Mouse (Mus musculus): ENCODE results near the gene Coro2b. TPM values are rescaled to one million over a fixed set of nuclear protein-coding genes. Genes with fewer than 3 reads are reported as not detected.

The Coro2b gene
- polyA plus RNA-seq, 2 experiments: 0.57 to 1.1 TPM

DNA sequence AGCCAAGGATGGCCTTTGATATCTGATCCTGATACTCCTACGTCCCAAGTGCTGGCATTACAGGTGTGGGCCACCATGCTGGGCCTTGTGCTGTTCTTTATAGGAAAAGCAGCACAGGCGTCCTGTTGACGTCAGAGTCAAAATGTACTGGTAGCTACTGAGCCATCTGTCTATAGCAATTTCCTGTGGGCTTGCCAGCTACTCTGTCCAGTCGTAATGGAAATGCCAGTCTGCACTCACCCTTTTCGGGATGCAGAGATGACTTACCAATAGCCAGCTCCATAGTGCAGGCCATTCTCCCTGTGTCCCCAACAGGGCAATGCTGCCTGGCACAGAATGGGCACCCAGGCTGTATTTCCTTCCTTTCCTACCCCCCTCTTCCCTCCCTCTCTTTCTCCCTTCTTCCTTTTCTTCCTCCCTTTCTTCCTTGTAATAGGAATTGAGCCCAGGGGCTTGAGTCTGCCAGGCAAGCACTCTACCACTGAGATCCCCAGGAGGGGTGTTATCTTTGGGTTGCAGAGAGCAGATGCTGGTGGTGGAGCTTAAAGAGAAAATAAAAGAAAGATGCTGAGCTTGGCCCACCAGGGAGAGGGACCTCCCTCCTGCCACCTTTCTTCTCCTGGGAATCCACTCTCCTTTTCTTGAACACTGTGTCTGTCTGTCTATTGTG is 98.6 kb downstream of the Coro2b start:
- DNase-seq (ENCODE audit: low read depth in 3 of 3, low spot score in 3 of 3) (no peak), ATAC-seq (ENCODE audit: insufficient read depth) (no peak)
- Histone ChIP-seq H3K4me1 (replicated peaks; ENCODE audit: control insufficient read depth in 2 of 2, insufficient read depth in 2 of 2, low read length in 1 of 2) (peaks cover 0 to 11% of the 10 kb centered on the region in 2 experiments; a peak in 2 of 4 replicates), H3K9ac (replicated peaks) (no peak overlapping the region), H3K4me3 (ENCODE audit: insufficient read depth in 1 of 2, low read depth in 2 of 2, low read length in 2 of 2) (no peak overlapping the region), H3K27me3 (ENCODE audit: control insufficient read depth, insufficient read depth, low read length) (no peaks in the 10 kb centered on the region), H3K36me3 (replicated peaks; ENCODE audit: control insufficient read depth, insufficient read depth, low read depth) (no peaks in the 10 kb centered on the region), H3K4me2 (ENCODE audit: low read depth) (no peak overlapping the region), H3K9me3 (ENCODE audit: control insufficient read depth, low read length) (no peaks in the 10 kb centered on the region), H3K27ac (no peak overlapping the region)
- WGBS (ENCODE audit: insufficient replicate concordance): 61% methylated on average over 5 of the region's 5 CpGs
- TF ChIP-seq CTCF (IDR thresholded peaks at IDR 0.05; ENCODE audit: low read depth) (no peak), EP300 (IDR thresholded peaks at IDR 0.05; ENCODE audit: low read depth) (no peak)

DNA sequence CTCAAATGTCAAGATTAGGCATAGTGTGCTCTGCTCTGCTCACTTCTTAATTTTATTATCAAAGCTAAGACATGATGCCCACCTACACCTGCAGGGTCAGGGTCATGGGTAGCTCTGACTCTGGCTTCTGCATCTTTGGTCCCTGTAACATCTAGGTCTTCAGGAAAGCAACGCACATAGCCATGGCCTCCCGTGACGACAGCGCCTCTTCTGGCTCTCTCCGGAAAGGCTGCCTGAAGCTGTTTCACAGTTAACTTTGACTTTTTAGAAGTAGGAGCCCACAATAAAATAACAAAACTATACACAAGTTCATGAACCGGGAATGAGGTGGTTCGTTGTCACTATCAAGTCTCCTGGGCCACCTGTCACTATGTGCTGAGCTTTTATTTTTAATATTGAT is 99.4 kb downstream of the Coro2b start:
- ATAC-seq (ENCODE audit: insufficient read depth) (no peak), DNase-seq (ENCODE audit: low read depth in 3 of 3, low spot score in 3 of 3) (no peak)
- Histone ChIP-seq H3K4me3 (ENCODE audit: insufficient read depth in 1 of 2, low read depth in 2 of 2, low read length in 2 of 2) (no peak overlapping the region), H3K9ac (replicated peaks) (no peak overlapping the region), H3K4me1 (replicated peaks; ENCODE audit: control insufficient read depth in 2 of 2, insufficient read depth in 2 of 2, low read length in 1 of 2) (peaks cover 0 to 11% of the 10 kb centered on the region in 2 experiments; a peak in 2 of 4 replicates), H3K36me3 (replicated peaks; ENCODE audit: control insufficient read depth, insufficient read depth, low read depth) (no peaks in the 10 kb centered on the region), H3K4me2 (ENCODE audit: low read depth) (no peak overlapping the region), H3K27ac (no peak overlapping the region), H3K9me3 (ENCODE audit: control insufficient read depth, low read length) (no peaks in the 10 kb centered on the region), H3K27me3 (ENCODE audit: control insufficient read depth, insufficient read depth, low read length) (no peaks in the 10 kb centered on the region)
- 73% methylated on average over 7 of the region's 7 CpGs for WGBS (ENCODE audit: insufficient replicate concordance)
- TF ChIP-seq EP300 (IDR thresholded peaks at IDR 0.05; ENCODE audit: low read depth): no peak
- no peak for TF ChIP-seq CTCF (IDR thresholded peaks at IDR 0.05; ENCODE audit: low read depth)

DNA sequence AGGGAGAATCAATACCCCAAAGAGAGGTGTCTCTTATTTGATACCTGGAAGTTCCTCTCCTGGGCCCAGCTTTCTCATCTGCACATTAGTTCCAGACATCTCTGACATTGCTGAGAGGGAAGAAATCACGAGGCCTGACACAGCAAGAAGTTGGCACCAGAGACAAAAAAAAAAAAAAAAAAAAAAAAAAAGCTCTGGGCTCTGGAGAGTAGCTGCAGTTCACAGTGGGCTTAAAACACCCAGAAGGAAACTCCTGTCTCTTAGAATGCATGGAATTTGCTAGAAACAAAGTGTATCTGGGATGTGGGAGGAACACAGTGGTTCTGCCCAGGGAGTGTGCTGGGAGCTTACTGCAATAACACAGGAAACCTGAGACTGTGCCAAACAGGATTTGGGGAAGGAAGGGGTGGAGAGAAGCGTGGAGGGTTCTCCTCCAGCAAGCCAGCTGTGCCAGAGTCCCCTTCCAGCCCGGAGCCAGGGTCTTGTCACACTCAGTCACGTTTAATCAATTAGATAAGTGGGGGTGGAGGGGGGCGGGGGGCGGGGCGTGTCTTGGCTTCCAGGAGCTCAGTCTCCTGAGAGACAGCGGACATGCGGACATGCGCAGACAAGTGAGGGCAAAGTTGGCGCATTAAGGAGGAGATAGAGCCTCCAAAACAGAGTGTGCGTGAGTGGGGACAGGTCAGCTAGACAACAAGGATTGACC is 101.1 kb downstream of the Coro2b start:
- no peak for TF ChIP-seq EP300 (IDR thresholded peaks at IDR 0.05; ENCODE audit: low read depth)
- no peak overlapping the region for H3K27ac ChIP-seq
- no peaks in the 10 kb centered on the region for H3K9me3 ChIP-seq (ENCODE audit: control insufficient read depth, low read length)
- H3K4me1 ChIP-seq (replicated peaks; ENCODE audit: control insufficient read depth in 2 of 2, insufficient read depth in 2 of 2, low read length in 1 of 2): peaks cover 0 to 11% of the 10 kb centered on the region in 2 experiments; a peak in 2 of 4 replicates
- H3K9ac ChIP-seq (replicated peaks): no peak overlapping the region
- no peaks in the 10 kb centered on the region for H3K27me3 ChIP-seq (ENCODE audit: control insufficient read depth, insufficient read depth, low read length)
- peak overlapping the region in 1 of 2 experiments; percentile 13; a peak in 1 of 4 replicates for H3K4me3 ChIP-seq (ENCODE audit: insufficient read depth in 1 of 2, low read depth in 2 of 2, low read length in 2 of 2)
- DNase-seq (ENCODE audit: low read depth in 3 of 3, low spot score in 3 of 3): no peak
- no peaks in the 10 kb centered on the region for H3K36me3 ChIP-seq (replicated peaks; ENCODE audit: control insufficient read depth, insufficient read depth, low read depth)
- peak; percentile 50; the same call in 1 of the 2 replicates for ATAC-seq (ENCODE audit: insufficient read depth)
- no peak overlapping the region for H3K4me2 ChIP-seq (ENCODE audit: low read depth)
- WGBS (ENCODE audit: insufficient replicate concordance): 2% methylated on average over 12 of the region's 12 CpGs

DNA sequence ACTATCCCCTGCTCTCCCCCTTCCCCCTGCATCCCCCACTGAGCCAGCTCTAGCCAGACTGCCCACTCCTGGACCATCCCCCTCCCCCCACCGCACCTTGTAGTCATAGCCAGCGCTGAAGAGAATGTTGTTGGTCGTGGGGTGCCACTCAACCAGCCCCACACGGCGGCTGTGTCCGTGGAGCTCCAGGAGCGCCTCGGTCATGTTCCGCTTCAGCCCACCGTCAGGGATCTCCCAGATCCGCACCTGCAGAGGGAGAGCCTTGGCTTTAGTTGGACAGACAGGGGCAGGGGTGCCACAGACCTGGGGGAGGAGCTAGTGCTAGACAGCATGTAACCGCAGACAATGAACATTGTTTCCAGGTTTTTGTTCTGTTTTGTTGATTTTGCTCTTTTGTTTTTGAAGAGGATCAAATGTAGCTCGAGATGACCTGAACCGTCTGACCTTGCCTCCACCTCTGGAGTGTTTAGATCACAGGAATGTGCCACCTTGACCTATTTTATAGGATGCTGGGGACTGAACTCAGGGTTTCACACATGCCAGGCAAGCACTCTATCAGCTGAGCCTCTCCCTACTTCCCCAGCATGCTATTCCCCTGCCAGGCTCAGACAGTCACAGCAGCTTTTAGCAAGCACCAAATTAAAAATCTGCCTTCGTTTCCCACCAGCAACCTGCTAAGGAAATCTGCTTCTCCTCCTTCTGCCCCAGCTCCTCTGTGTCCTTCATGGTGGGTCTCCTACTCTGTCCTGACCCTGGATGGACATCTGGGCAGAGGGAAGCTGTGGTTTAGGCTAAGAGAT is 104.4 kb downstream of the Coro2b start:
- WGBS (ENCODE audit: insufficient replicate concordance): 64% methylated on average over 15 of the region's 15 CpGs

More for the DNA sequence above, 104.4 kb downstream of the Coro2b start:
- DNase-seq (ENCODE audit: low read depth in 3 of 3, low spot score in 3 of 3) (no peak), ATAC-seq (ENCODE audit: insufficient read depth) (no peak)
- Histone ChIP-seq H3K4me2 (ENCODE audit: low read depth) (no peak overlapping the region), H3K4me1 (replicated peaks; ENCODE audit: control insufficient read depth in 2 of 2, insufficient read depth in 2 of 2, low read length in 1 of 2) (peaks cover 0 to 11% of the 10 kb centered on the region in 2 experiments; a peak in 2 of 4 replicates), H3K4me3 (ENCODE audit: insufficient read depth in 1 of 2, low read depth in 2 of 2, low read length in 2 of 2) (no peak overlapping the region), H3K27me3 (ENCODE audit: control insufficient read depth, insufficient read depth, low read length) (no peaks in the 10 kb centered on the region), H3K27ac (no peak overlapping the region), H3K9me3 (ENCODE audit: control insufficient read depth, low read length) (no peaks in the 10 kb centered on the region), H3K9ac (replicated peaks) (no peak overlapping the region), H3K36me3 (replicated peaks; ENCODE audit: control insufficient read depth, insufficient read depth, low read depth) (no peaks in the 10 kb centered on the region)
- TF ChIP-seq EP300 (IDR thresholded peaks at IDR 0.05; ENCODE audit: low read depth) (no peak), CTCF (IDR thresholded peaks at IDR 0.05; ENCODE audit: low read depth) (no peak)

All from liver, embryonic 14.5 days (tissue).